Mouse (Mus musculus): ENCODE data around the gene Mxi1. TPM values are rescaled to one million over a fixed set of nuclear protein-coding genes. Genes with fewer than 3 reads are reported as not detected.

The Mxi1 gene
- polyA plus RNA-seq, 1 experiment from 2014 or later, result 37.2 TPM

GRCm38 (mm10) chr19:53275204-53275603 is 35.1 kb upstream of the Mxi1 start:
- H3K9me3 ChIP-seq (replicated peaks; ENCODE audit: control insufficient read depth, low read length, poor library complexity, severe bottlenecking), result no peaks in the 10 kb centered on the region
- no peak overlapping the region for H3K4me3 ChIP-seq (ENCODE audit: low read depth, low read length)
- no peaks in the 10 kb centered on the region for H3K4me1 ChIP-seq (ENCODE audit: control insufficient read depth, insufficient read depth, low read length)
- H3K4me2 ChIP-seq (ENCODE audit: low read length), result no peak overlapping the region
- H3K27ac ChIP-seq (ENCODE audit: low read length), result no peak overlapping the region
- no peaks in the 10 kb centered on the region for H3K27me3 ChIP-seq (ENCODE audit: control insufficient read depth, insufficient read depth, low read depth, low read length)
- no peak overlapping the region for H3K9ac ChIP-seq (ENCODE audit: low read depth, low read length)
- no peak for ATAC-seq
- H3K36me3 ChIP-seq (ENCODE audit: control insufficient read depth, insufficient read depth, low read length), result no peaks in the 10 kb centered on the region
- 38% methylated on average over 3 of the region's 3 CpGs for WGBS

DNA sequence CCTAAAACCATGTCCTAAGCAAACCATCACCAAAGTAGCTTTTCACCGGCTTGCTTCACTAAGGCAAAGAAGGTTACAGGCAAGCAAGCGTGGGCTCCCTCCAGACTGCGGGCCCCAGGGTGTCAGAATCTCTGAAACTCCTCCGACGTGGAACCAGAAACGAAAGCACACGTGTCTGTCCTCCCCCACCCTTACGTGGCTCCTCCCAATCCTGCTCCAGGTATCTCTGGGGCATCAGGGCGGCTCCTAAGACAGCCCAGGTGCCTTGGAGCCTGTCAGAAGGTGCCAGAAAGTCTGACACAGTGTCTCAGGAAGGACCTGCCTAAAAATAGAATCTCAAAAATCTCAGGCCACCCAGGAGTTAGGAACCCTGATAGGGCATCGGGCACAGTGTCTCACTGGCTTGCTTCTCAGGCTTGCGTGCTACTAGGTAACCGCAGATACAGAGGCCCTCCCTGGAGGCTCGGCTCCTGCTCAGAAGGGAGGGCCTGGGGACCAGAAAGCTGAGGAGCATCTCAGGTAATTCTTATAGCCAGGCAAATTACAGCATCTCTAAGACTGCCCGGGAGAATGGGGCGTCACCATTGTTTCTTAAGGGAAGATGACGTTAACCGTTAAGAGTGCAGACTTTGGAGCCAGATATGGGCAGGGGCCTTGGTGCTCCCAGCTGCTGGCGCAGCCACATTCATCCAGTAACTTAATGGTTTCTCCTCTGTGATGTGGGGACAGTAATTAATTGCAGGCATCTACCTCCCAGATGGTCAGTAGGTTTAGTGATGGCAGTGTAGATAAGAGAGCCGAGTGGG is 33.2 kb upstream of the Mxi1 start:
- Histone ChIP-seq H3K36me3 (ENCODE audit: control insufficient read depth, insufficient read depth, low read length) (no peaks in the 10 kb centered on the region), H3K27me3 (ENCODE audit: control insufficient read depth, insufficient read depth, low read depth, low read length) (no peaks in the 10 kb centered on the region), H3K27ac (ENCODE audit: low read length) (no peak overlapping the region), H3K4me1 (ENCODE audit: control insufficient read depth, insufficient read depth, low read length) (no peaks in the 10 kb centered on the region), H3K9me3 (replicated peaks; ENCODE audit: control insufficient read depth, low read length, poor library complexity, severe bottlenecking) (no peaks in the 10 kb centered on the region), H3K9ac (ENCODE audit: low read depth, low read length) (no peak overlapping the region), H3K4me3 (ENCODE audit: low read depth, low read length) (no peak overlapping the region), H3K4me2 (ENCODE audit: low read length) (no peak overlapping the region)
- 81% methylated on average over 19 of the region's 19 CpGs for WGBS
- no peak for ATAC-seq

DNA sequence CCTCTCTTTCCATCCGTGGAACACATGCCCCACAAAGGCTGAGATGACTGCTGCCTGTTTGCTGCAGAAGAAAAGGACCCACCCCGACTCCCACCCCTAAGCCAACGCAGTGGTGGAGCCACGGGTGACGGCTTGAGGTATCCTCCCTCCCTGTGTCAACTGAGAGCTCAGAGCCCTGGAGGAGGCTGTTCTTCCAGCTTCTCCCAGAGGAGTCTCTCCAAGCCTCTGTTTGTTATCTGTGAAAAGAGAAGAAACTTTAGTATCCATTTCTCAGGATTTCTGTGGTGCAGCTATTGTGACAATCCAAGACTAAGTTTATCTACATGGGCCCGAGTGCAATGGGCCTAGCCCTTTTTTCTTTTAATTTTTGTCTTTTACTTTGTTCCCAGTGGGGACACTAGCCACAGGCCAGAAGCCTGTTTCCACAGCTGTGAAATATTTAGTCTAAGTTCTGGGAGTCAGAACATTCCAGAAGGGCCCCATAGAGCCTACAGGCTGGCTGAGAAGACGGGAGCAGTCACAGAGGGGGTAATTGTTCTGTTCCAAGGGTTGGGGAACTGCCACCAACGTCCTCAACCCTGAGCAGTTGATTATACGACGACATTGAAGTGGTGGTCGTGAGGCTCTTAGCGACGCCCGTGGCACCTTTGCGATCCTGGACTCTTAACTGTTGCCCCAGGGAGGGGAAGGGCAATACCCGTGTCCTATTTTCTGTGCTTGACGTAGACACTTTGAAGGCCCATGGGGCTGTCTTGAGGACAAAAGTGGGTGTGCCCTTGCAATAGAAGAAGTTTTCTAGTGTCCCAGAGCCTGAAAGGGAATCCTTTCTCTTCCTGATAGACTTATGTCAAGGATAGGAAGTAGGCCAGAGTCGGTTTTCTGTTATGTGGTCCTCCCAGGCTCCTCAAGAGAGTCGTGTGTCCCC is 31.6 kb upstream of the Mxi1 start:
- Histone ChIP-seq H3K36me3 (ENCODE audit: control insufficient read depth, insufficient read depth, low read length) (no peaks in the 10 kb centered on the region), H3K9me3 (replicated peaks; ENCODE audit: control insufficient read depth, low read length, poor library complexity, severe bottlenecking) (no peaks in the 10 kb centered on the region), H3K9ac (ENCODE audit: low read depth, low read length) (no peak overlapping the region), H3K4me3 (ENCODE audit: low read depth, low read length) (no peak overlapping the region), H3K27me3 (ENCODE audit: control insufficient read depth, insufficient read depth, low read depth, low read length) (no peaks in the 10 kb centered on the region), H3K4me2 (ENCODE audit: low read length) (no peak overlapping the region), H3K4me1 (ENCODE audit: control insufficient read depth, insufficient read depth, low read length) (no peaks in the 10 kb centered on the region), H3K27ac (ENCODE audit: low read length) (no peak overlapping the region)
- WGBS, result 74% methylated on average over 19 of the region's 19 CpGs
- ATAC-seq, result no peak

DNA sequence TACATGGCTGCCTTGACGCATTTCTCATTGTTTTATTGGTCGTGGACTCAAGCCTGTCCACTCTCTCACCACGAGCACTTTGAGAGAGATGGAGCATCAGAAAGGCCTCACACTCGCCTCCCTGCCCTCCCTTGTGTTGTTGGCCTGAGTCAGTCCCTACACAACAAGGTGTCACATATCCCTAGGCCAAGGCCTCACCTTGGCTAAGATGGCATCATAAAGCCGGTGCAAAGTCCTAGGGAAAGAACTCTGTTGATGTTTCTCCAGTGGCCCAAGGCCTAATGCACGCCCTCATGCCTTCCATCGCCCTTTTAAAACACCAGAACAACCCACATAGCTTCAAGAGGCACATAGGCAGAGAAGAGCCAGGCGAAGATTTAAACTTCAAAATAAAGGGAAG is 30.1 kb upstream of the Mxi1 start:
- Histone ChIP-seq H3K9ac (ENCODE audit: low read depth, low read length) (no peak overlapping the region), H3K4me2 (ENCODE audit: low read length) (no peak overlapping the region), H3K27me3 (ENCODE audit: control insufficient read depth, insufficient read depth, low read depth, low read length) (no peaks in the 10 kb centered on the region), H3K36me3 (ENCODE audit: control insufficient read depth, insufficient read depth, low read length) (no peaks in the 10 kb centered on the region), H3K4me1 (ENCODE audit: control insufficient read depth, insufficient read depth, low read length) (peaks cover 3% of the 10 kb centered on the region), H3K9me3 (replicated peaks; ENCODE audit: control insufficient read depth, low read length, poor library complexity, severe bottlenecking) (no peaks in the 10 kb centered on the region), H3K27ac (ENCODE audit: low read length) (no peak overlapping the region), H3K4me3 (ENCODE audit: low read depth, low read length) (no peak overlapping the region)
- WGBS, result 83% methylated on average over 8 of the region's 8 CpGs
- no peak for ATAC-seq

GRCm38 (mm10) chr19:53282571-53282970 is 27.7 kb upstream of the Mxi1 start:
- H3K9ac ChIP-seq (ENCODE audit: low read depth, low read length), result no peak overlapping the region
- H3K4me1 ChIP-seq (ENCODE audit: control insufficient read depth, insufficient read depth, low read length), result peaks cover 3% of the 10 kb centered on the region
- H3K9me3 ChIP-seq (replicated peaks; ENCODE audit: control insufficient read depth, low read length, poor library complexity, severe bottlenecking), result no peaks in the 10 kb centered on the region
- H3K27ac ChIP-seq (ENCODE audit: low read length), result no peak overlapping the region
- H3K4me3 ChIP-seq (ENCODE audit: low read depth, low read length), result no peak overlapping the region
- 60% methylated on average over 10 of the region's 10 CpGs for WGBS
- no peak overlapping the region for H3K4me2 ChIP-seq (ENCODE audit: low read length)
- no peaks in the 10 kb centered on the region for H3K36me3 ChIP-seq (ENCODE audit: control insufficient read depth, insufficient read depth, low read length)
- H3K27me3 ChIP-seq (ENCODE audit: control insufficient read depth, insufficient read depth, low read depth, low read length), result no peaks in the 10 kb centered on the region
- ATAC-seq, result no peak

DNA sequence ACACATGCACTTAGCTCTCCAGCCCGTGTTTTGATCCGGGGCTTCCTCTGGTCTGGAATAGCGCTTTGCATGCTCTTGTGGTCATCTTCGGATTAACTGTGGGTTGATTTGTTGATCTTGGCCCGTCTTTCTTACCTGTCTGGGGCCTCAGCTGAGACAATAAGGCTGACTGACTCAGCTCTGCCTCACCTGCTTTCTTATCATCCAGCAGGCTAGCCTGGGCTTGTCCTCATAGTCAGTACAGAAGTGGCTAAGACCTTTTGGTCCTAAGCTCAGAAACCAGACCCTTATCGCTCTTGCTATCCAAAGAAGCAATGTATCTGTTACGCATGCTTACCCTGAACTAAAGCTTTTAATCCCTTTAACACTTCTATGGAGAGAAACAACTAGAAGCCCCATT is 26.6 kb upstream of the Mxi1 start:
- H3K27ac ChIP-seq (ENCODE audit: low read length), result no peak overlapping the region

DNA sequence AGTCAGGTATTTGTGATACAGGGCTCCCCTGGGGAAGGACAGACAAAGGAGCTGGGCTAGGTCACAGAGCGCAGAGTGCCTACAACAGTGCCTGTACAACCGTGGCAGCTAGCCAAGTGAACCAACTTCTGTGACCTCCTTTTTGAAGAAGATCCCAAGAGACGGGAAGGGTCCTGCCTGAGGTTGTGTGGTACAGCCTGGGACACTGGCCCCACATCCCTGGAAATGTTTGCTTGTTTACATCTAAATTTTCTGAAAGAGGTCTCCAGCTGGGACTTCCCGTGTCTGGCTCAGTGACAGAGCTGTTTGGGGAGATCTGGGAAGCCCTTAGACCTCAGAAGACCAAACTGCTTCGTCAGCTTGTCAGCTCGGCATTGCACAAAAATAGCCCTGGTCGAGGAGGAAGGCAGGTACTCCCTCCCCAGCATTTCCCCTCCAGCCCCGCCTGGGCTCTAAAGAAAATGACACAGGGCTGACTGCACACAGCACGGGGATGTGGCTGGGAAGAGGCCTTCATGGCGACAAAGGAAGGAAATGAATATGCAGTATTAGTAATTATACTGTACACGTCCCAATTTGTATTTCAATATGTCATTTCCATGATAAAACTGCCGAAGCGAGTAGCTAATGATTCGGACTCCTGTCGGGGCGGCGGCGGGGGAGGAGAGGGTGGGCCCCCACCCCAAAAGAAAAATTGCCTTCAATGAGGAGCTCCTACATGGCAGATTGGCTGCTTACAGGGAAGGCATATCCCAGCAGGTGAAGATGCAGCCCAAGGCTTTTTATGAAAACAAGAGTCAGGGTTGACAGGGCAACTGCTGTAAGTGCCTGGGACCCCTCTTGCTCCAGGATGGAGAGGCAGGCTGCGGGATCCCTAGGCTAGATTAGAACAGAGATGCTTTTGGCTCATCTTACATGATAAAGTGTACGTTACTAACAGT is 25.8 kb upstream of the Mxi1 start:
- H3K36me3 ChIP-seq (ENCODE audit: control insufficient read depth, insufficient read depth, low read length), result no peaks in the 10 kb centered on the region
- 18% methylated on average over 20 of the region's 20 CpGs for WGBS
- H3K4me1 ChIP-seq (ENCODE audit: control insufficient read depth, insufficient read depth, low read length), result peaks cover 3% of the 10 kb centered on the region
- no peak overlapping the region; the same call in 1 of the 2 replicates for H3K9ac ChIP-seq (ENCODE audit: low read depth, low read length)
- H3K4me3 ChIP-seq (ENCODE audit: low read depth, low read length), result no peak overlapping the region
- H3K9me3 ChIP-seq (replicated peaks; ENCODE audit: control insufficient read depth, low read length, poor library complexity, severe bottlenecking), result no peaks in the 10 kb centered on the region
- peak; percentile 58; the same call in 1 of the 2 replicates for ATAC-seq
- H3K27ac ChIP-seq (ENCODE audit: low read length), result no peak overlapping the region
- H3K27me3 ChIP-seq (ENCODE audit: control insufficient read depth, insufficient read depth, low read depth, low read length), result no peaks in the 10 kb centered on the region
- H3K4me2 ChIP-seq (ENCODE audit: low read length), result peak overlapping the region; percentile 15; the same call in 1 of the 2 replicates

More for the DNA sequence above, 26.6 kb upstream of the Mxi1 start:
- Histone ChIP-seq H3K9ac (ENCODE audit: low read depth, low read length) (no peak overlapping the region), H3K4me1 (ENCODE audit: control insufficient read depth, insufficient read depth, low read length) (peaks cover 3% of the 10 kb centered on the region), H3K27me3 (ENCODE audit: control insufficient read depth, insufficient read depth, low read depth, low read length) (no peaks in the 10 kb centered on the region), H3K4me3 (ENCODE audit: low read depth, low read length) (no peak overlapping the region), H3K4me2 (ENCODE audit: low read length) (no peak overlapping the region), H3K9me3 (replicated peaks; ENCODE audit: control insufficient read depth, low read length, poor library complexity, severe bottlenecking) (no peaks in the 10 kb centered on the region), H3K36me3 (ENCODE audit: control insufficient read depth, insufficient read depth, low read length) (no peaks in the 10 kb centered on the region)
- no peak for ATAC-seq
- WGBS, result 71% methylated on average over 7 of the region's 7 CpGs

GRCm38 (mm10) chr19:53296331-53297254 is 13.7 kb upstream of the Mxi1 start:
- Histone ChIP-seq H3K4me2 (ENCODE audit: low read length) (no peak overlapping the region), H3K4me1 (ENCODE audit: control insufficient read depth, insufficient read depth, low read length) (no peaks in the 10 kb centered on the region), H3K9me3 (replicated peaks; ENCODE audit: control insufficient read depth, low read length, poor library complexity, severe bottlenecking) (no peaks in the 10 kb centered on the region), H3K27me3 (ENCODE audit: control insufficient read depth, insufficient read depth, low read depth, low read length) (no peaks in the 10 kb centered on the region), H3K36me3 (ENCODE audit: control insufficient read depth, insufficient read depth, low read length) (no peaks in the 10 kb centered on the region), H3K4me3 (ENCODE audit: low read depth, low read length) (no peak overlapping the region), H3K27ac (ENCODE audit: low read length) (no peak overlapping the region), H3K9ac (ENCODE audit: low read depth, low read length) (no peak overlapping the region)
- ATAC-seq, result no peak
- 68% methylated on average over 23 of the region's 23 CpGs for WGBS

Data from midbrain, embryonic 16.5 days (tissue).